Mouse (Mus musculus) c-Kit-positive CD71-positive TER-119-negative erythroid progenitor cells, embryonic 14.5 days (primary cell): ENCODE data around the gene Bax.
"Not testable (repeated sequence)": the region's sequence is repeated elsewhere in the genome, so short reads cannot be mapped to it uniquely, and the experiment has no call there.

Experiments
- DNase-seq: peaks from one replicate; pipeline ENCODE4 v3.0.0-alpha.2; 2013; ENCODE audit warnings: low read depth

Bax gene

GRCm38 (mm10) chr7:45481374-45481927 lies 14.8 kb upstream of the Bax start, which contains the start of gene Tulp2:
Gene Tulp2 (plus strand): TSS chr7:45481877.
- peak; percentile 75 for DNase-seq

GRCm38 (mm10) chr7:45480310-45480709 lies 13.6 kb upstream of the Bax start:
- not testable (repeated sequence) for DNase-seq

- no peak for DNase-seq
Measured at GRCm38 (mm10) chr7:45478774-45479173, 12.1 kb upstream of the Bax start.

- DNase-seq = no peak
Measured at GRCm38 (mm10) chr7:45477003-45477402, 10.3 kb upstream of the Bax start.

GRCm38 (mm10) chr7:45476453-45476852 lies 9.8 kb upstream of the Bax start:
- DNase-seq = no peak

GRCm38 (mm10) chr7:45475291-45475969 lies 8.7 kb upstream of the Bax start:
- DNase-seq = no peak

GRCm38 (mm10) chr7:45470869-45471268 lies 4.2 kb upstream of the Bax start:
- peak; percentile 74 for DNase-seq

GRCm38 (mm10) chr7:45467090-45467670 lies 482 bp upstream of the Bax start:
- DNase-seq = no peak

- no peak for DNase-seq
Measured at GRCm38 (mm10) chr7:45465549-45465948, 1.1 kb downstream of the Bax start.

GRCm38 (mm10) chr7:45465112-45465511 lies 1.6 kb downstream of the Bax start:
- DNase-seq = no peak

GRCm38 (mm10) chr7:45463987-45464778 lies 2.5 kb downstream of the Bax start:
- DNase-seq = no peak

- not testable (repeated sequence) for DNase-seq
Measured at GRCm38 (mm10) chr7:45462868-45463267, 3.8 kb downstream of the Bax start.

GRCm38 (mm10) chr7:45462325-45462724 lies 4.4 kb downstream of the Bax start:
- no peak for DNase-seq

GRCm38 (mm10) chr7:45461781-45462180 lies 4.9 kb downstream of the Bax start:
- DNase-seq = no peak

GRCm38 (mm10) chr7:45461326-45461725 lies 5.4 kb downstream of the Bax start:
- DNase-seq = no peak

GRCm38 (mm10) chr7:45460860-45461314 lies 5.8 kb downstream of the Bax start:
- peak; percentile 72 for DNase-seq

GRCm38 (mm10) chr7:45460377-45460776 lies 6.3 kb downstream of the Bax start:
- no peak for DNase-seq

- peak; percentile 97 for DNase-seq
Measured at GRCm38 (mm10) chr7:45459564-45460140, 7.0 kb downstream of the Bax start, which contains the start of gene Ftl1. Gene Ftl1 (minus strand): TSS chr7:45459884.

- no peak for DNase-seq
Measured at GRCm38 (mm10) chr7:45458748-45459563, 7.7 kb downstream of the Bax start.

GRCm38 (mm10) chr7:45457204-45458060 lies 9.3 kb downstream of the Bax start:
- peak; percentile 51 for DNase-seq
